Mouse (Mus musculus) limb, embryonic 14.5 days (tissue): Measurements from ENCODE around the gene Elovl7. TPM values are rescaled to one million over a fixed set of nuclear protein-coding genes. Genes with fewer than 3 reads are reported as not detected.

Experiments
- ATAC-seq: fragments of 200-750 bp; cut with Nextera tagmentation; 2 replicates; pipeline ENCODE4 v1.8.0; 2017; ENCODE audit warnings: low read depth, moderate number of reproducible peaks, moderate TSS enrichment; ENCODE audit not compliant: low FRiP score
- DNase-seq: peaks from one replicate; pipeline ENCODE4 v3.0.0-alpha.2; 2015; ENCODE audit warnings: low spot score
- H3K27ac ChIP-seq: fragments of 300-500 bp; sonication (generic); replicated peaks from 2 replicates; pipeline ENCODE4 v1.5.1; 2014; ENCODE audit warnings: low read depth, mild to moderate bottlenecking, low read length, moderate library complexity, mixed read lengths
- H3K27me3 ChIP-seq: fragments of 300-500 bp; sonication (generic); 2 replicates; pipeline ENCODE4 v1.6.1; 2014; ENCODE audit warnings: low read length, mixed read lengths; ENCODE audit not compliant: control insufficient read depth, insufficient read depth
- H3K36me3 ChIP-seq: fragments of 300-500 bp; sonication (generic); 2 replicates; pipeline ENCODE4 v1.6.1; 2014; ENCODE audit warnings: mild to moderate bottlenecking, low read length, moderate library complexity, mixed read lengths; ENCODE audit not compliant: control insufficient read depth, insufficient read depth
- H3K4me1 ChIP-seq: fragments of 300-500 bp; sonication (generic); 2 replicates; pipeline ENCODE4 v1.6.1; 2014; ENCODE audit warnings: antibody characterized with exemption, low read length, mixed read lengths; ENCODE audit not compliant: control insufficient read depth, insufficient read depth
- H3K4me2 ChIP-seq: fragments of 300-500 bp; sonication (generic); replicated peaks from 2 replicates; pipeline ENCODE4 v1.6.1; 2014; ENCODE audit warnings: low read depth, mild to moderate bottlenecking, low read length, moderate library complexity; ENCODE audit not compliant: severe bottlenecking
- H3K4me3 ChIP-seq: fragments of 300-500 bp; sonication (generic); replicated peaks from 2 replicates; pipeline ENCODE4 v1.5.1; 2014; ENCODE audit warnings: low read length
- H3K9ac ChIP-seq: fragments of 300-500 bp; sonication (generic); 2 replicates; pipeline ENCODE4 v1.6.1; 2014; ENCODE audit warnings: mild to moderate bottlenecking, low read depth, low read length, moderate library complexity; ENCODE audit not compliant: severe bottlenecking
- H3K9me3 ChIP-seq: fragments of 300-500 bp; sonication (generic); 2 replicates; pipeline ENCODE4 v1.6.1; 2016; ENCODE audit warnings: low read length; ENCODE audit not compliant: control insufficient read depth
- POLR2A ChIP-seq: fragments of 200-500 bp; IDR thresholded peaks from 2 replicates; pipeline ENCODE4 v1.8.0; 2012; ENCODE audit warnings: inconsistent platforms, mild to moderate bottlenecking, moderate library complexity, borderline replicate concordance; ENCODE audit not compliant: insufficient read depth, insufficient read length; ENCODE audit errors: extremely low read depth
- WGBS: fragments of 180-500 bp; shearing (Covaris S2); extraction: QIAGEN DNeasy Blood & Tissue Kit; methylation state at CpG from one replicate; pipeline ENCODE4 v1.1.7; 2014; 5-methylcytosine and 5-hydroxymethylcytosine counted together
- polyA plus RNA-seq, 2 experiments: library from polyadenylated mRNA; depleted of rRNA in 1 of 2; stranded (reverse) in 1 of 2; unstranded in 1 of 2; fragments of >200 nt; fragmentation: Nextera tagmentation in 1 of 2; extraction: Ambion mirVana in 1 of 2; gene quantifications; 2 replicates each; pipeline versions ENCODE4 v1.2.1 to v1.2.3; 2012 to 2014

Gene Elovl7
- polyA plus RNA-seq, 2 experiments, result 1.4 to 4.8 TPM

DNA sequence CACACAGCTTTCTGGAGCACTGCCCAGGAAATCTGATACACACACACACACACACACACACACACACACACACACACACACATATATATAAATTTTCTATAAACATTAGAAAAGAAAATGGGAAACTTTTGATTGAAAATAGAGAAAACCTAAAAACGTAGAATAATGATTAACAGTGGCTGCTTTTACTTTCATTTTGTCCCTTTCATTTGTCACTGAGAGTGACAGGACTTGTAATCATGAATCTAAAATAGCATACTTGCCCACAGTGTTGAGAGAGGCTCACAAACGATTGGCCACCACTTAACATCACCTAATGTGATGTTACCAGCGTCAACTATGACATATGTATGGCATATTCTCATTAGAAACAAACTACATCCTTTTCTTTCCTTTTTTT lies 75.2 kb downstream of the Elovl7 start:
- H3K4me3 ChIP-seq, result no peak overlapping the region
- ATAC-seq, result no peak
- no peak overlapping the region for H3K9ac ChIP-seq
- no peak overlapping the region for H3K4me2 ChIP-seq
- DNase-seq, result no peak
- H3K27ac ChIP-seq, result no peak overlapping the region
- no peaks in the 10 kb centered on the region for H3K36me3 ChIP-seq
- H3K27me3 ChIP-seq, result no peaks in the 10 kb centered on the region
- H3K4me1 ChIP-seq, result no peaks in the 10 kb centered on the region
- no peaks in the 10 kb centered on the region for H3K9me3 ChIP-seq
- 80% methylated on average over 3 of the region's 3 CpGs for WGBS
- no peak for TF ChIP-seq POLR2A

DNA sequence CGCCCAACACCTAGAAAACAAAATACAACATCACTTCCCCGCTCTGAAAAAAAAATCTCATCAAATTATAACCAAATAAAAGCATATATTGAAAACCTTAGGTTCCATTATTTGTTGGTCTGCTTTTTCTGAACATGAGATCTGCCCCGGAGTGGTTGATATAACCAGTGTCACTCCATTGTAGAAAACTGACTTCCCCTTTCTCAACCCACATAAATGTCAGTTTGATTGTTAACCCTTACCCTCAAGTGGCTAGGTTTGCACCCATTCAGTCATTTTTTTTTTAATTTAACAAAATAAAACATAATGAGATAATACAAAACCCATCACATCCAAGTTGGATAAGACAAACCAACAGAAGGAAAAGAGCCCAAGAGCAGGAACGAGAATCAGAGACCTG lies 76.1 kb downstream of the Elovl7 start:
- Histone ChIP-seq H3K27ac (no peak overlapping the region), H3K9me3 (no peaks in the 10 kb centered on the region), H3K4me2 (no peak overlapping the region), H3K4me1 (no peaks in the 10 kb centered on the region), H3K4me3 (no peak overlapping the region), H3K36me3 (no peaks in the 10 kb centered on the region), H3K27me3 (no peaks in the 10 kb centered on the region), H3K9ac (no peak overlapping the region)
- no peak for TF ChIP-seq POLR2A
- no peak for ATAC-seq
- no peak for DNase-seq
- 89% methylated on average over 4 of the region's 4 CpGs for WGBS

DNA sequence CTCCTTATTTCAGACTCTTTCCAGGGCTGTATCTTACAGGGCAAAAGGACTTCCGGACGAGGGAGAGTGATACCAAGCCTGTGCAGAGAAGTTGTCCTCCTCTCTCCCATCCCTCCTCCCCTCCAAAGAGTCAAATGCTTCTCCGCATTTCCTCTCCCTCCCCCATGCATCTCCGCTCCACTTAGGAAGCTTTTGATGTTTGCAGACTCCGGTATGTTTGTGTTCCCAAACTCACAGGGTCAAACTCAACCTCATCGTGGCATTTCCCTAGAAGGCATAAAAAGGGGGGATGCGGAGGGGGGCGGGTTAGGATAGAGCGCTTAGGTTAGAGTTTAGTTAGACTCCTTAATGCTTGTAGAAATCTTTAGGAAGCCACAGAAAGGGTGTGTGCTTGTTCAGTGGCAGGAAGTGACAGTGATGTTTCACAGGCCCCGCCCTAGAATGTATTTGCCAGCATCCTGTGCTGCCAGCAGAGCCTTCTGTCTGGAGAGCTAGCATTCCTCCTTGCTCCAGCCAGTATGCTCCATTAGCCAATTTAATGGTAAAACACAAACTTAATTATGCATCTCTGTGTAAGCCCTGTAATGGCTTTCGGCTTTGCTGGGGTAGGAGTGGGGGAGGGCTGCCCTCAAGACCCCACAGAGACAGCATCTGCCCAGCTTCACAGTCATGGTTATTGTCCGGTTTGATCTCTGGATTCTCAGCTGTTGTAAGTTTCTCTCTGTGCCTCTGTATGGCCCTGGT lies 83.3 kb downstream of the Elovl7 start:
- no peak for TF ChIP-seq POLR2A
- Histone ChIP-seq H3K4me1 (peaks cover 6% of the 10 kb centered on the region; the same call in 1 of the 2 replicates), H3K27ac (no peak overlapping the region), H3K36me3 (no peaks in the 10 kb centered on the region), H3K9ac (peak overlapping the region; percentile 38), H3K4me3 (peak overlapping the region; percentile 26), H3K27me3 (no peaks in the 10 kb centered on the region), H3K9me3 (no peaks in the 10 kb centered on the region), H3K4me2 (peak overlapping the region; percentile 42)
- DNase-seq, result peak; percentile 49
- 7% methylated on average over 12 of the region's 12 CpGs for WGBS
- ATAC-seq, result peak; percentile 73

DNA sequence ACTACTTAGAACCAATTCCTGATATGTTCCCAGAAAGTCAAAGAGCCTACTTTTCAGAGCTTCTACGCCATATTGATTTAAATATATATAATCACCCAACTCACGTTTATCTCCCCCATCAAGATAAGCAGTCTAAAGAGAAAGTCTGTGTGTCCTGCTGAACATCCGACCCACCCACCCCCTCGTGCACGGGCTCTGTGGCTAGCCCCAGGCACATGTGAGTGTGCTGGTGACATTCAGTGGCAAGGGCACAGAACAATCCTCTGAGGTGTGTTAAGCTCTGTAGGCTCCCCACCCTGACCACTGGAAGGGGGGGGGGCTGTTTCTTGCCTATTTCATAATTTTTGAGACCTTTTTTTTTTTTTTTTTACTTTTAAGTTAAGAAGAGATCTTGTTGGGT lies 84.0 kb downstream of the Elovl7 start:
- no peaks in the 10 kb centered on the region for H3K27me3 ChIP-seq
- H3K36me3 ChIP-seq, result no peaks in the 10 kb centered on the region
- H3K4me2 ChIP-seq, result no peak overlapping the region
- TF ChIP-seq POLR2A, result no peak
- 51% methylated on average over 5 of the region's 5 CpGs for WGBS
- no peak overlapping the region for H3K4me3 ChIP-seq
- H3K9ac ChIP-seq, result no peak overlapping the region
- DNase-seq (no peak), ATAC-seq (no peak)
- H3K27ac ChIP-seq, result no peak overlapping the region
- peaks cover 6% of the 10 kb centered on the region; the same call in 1 of the 2 replicates for H3K4me1 ChIP-seq
- H3K9me3 ChIP-seq, result no peaks in the 10 kb centered on the region

DNA sequence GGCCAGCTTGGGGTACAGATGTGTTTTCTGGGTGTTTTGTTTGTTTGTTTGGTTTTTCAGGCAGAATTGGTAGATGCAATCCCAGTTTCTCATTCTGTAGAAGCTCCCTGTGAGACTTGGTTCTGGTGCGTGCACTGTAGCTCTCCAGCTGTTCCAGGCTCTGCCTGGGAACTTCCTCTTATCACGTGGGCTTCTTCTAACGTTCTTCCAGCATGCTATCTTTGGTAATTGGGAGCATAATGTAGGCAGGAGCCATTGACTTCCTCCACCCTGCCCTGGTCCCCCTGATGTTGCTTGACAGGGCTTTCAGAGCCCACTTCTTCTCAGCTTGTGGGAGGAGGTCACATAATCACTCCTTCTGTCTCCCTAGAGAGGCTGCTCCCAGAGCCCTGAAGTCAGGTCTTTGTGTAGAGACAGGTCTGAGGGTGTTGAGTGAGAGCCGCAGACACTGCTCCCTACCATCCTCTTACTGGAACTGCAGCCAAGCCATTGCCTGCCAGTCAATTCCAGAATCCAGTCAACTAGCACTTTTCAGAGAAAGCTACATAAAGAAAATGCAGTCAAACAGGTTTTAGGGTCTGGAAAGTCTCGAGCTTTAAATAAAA lies 86.2 kb downstream of the Elovl7 start:
- peaks cover 6% of the 10 kb centered on the region; the same call in 1 of the 2 replicates for H3K4me1 ChIP-seq
- H3K4me3 ChIP-seq, result no peak overlapping the region
- H3K27me3 ChIP-seq, result no peaks in the 10 kb centered on the region
- peak; percentile 49 for DNase-seq
- H3K9me3 ChIP-seq, result no peaks in the 10 kb centered on the region
- TF ChIP-seq POLR2A, result no peak
- H3K9ac ChIP-seq, result no peak overlapping the region
- ATAC-seq, result 0 out of 2 replicates have a peak, but pooled peaks have one; percentile 29
- no peaks in the 10 kb centered on the region for H3K36me3 ChIP-seq
- H3K4me2 ChIP-seq, result no peak overlapping the region
- 23% methylated on average over 5 of the region's 5 CpGs for WGBS
- no peak overlapping the region for H3K27ac ChIP-seq
